Mouse (Mus musculus): ENCODE measurements around the gene Sgcd.

DNA sequence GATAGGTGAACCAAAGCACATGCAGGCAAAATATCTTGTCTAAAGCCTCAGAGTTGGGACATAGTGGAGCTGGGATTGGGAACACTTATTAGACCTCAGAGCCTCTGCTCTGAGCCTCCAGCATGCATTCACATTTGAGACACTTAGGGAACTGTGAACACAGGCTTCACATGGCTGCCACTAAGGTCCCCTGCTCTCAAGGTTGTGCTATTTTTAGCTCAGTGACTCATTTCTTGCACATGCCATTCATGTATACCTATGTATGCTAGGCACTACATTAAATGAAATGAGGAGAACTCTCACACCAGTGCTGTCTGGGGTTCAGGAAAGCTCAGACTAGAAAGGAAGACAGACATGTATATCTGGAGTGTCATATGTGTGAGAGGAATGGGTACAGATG, 974.5 kb downstream of the Sgcd start:
- TF ChIP-seq CTCF (IDR thresholded peaks at IDR 0.05; ENCODE audit: extremely low read depth, insufficient read length, insufficient replicate concordance, low read depth, low read length) (no peak), POLR2A (IDR thresholded peaks at IDR 0.05; ENCODE audit: low read depth, low read length) (no peak)

Measured in small intestine, adult 2 months (tissue).